25 mouse cellular contexts compared by ENCODE assay signal in genomic region chr11:99217248-99217986, GRCm38 (mm10). TPM values are rescaled to one million over a fixed set of nuclear protein-coding genes. Genes with fewer than 3 reads are reported as not detected.
DNase-seq lines count a peak whose midpoint lies in the region; ATAC-seq and TF ChIP-seq lines count a peak whose summit lies in the region.
"Had no signal": no experiment of that assay in that cellular context is flagged by ENCODE, and none has a peak within 500 bp of the region (broad histone marks: within the 10 kb centered on the region; RNA-seq: fewer than 3 reads in every experiment).

No protein-coding gene starts in this region.

- POLR2A ChIA-PET in Patski (lab: Charles Lee) = no interaction called here

- H3K9me3 ChIP-seq in heart, postnatal 0 days (replicated peaks; ENCODE audit: control insufficient read depth, low read length) = no peaks in the 10 kb centered on the region
- no peaks in the 10 kb centered on the region for H3K9me3 ChIP-seq in liver, embryonic 14.5 days (ENCODE audit: control insufficient read depth, low read length)
- H3K9me3 ChIP-seq in liver, embryonic 11.5 days (ENCODE audit: control insufficient read depth, low read length) = no peaks in the 10 kb centered on the region
- H3K9me3 ChIP-seq: forebrain, embryonic 10.5 days; heart, embryonic 13.5 days; hindbrain, embryonic 15.5 days; kidney, embryonic 15.5 days; midbrain, embryonic 15.5 days; neural tube, embryonic 13.5 days had no signal

- H3K27ac ChIP-seq in heart, postnatal 0 days (ENCODE audit: low read depth) = no peak overlapping the region
- no peak overlapping the region for H3K27ac ChIP-seq in liver, embryonic 14.5 days
- H3K27ac ChIP-seq in liver, embryonic 11.5 days (ENCODE audit: low read depth, low read length) = no peak overlapping the region
- H3K27ac ChIP-seq: forebrain, embryonic 10.5 days; hindbrain, embryonic 15.5 days; kidney, embryonic 15.5 days; midbrain, embryonic 15.5 days; neural tube, embryonic 13.5 days had no signal

- no peak for ATAC-seq in heart, postnatal 0 days (ENCODE audit: insufficient read depth, low read depth)
- no peak for ATAC-seq in liver, embryonic 14.5 days (ENCODE audit: insufficient read depth)
- ATAC-seq in liver, embryonic 11.5 days (replicated peaks; ENCODE audit: low FRiP score) = no peak
- ATAC-seq in Patski = no peak
- ATAC-seq: midbrain, embryonic 15.5 days had no signal

- H3K4me2 ChIP-seq in heart, postnatal 0 days (ENCODE audit: low read depth, low read length) = no peak overlapping the region
- H3K4me2 ChIP-seq in liver, embryonic 14.5 days (ENCODE audit: low read depth) = no peak overlapping the region
- H3K4me2 ChIP-seq in liver, embryonic 11.5 days = no peak overlapping the region
- H3K4me2 ChIP-seq: heart, embryonic 13.5 days; hindbrain, embryonic 15.5 days; kidney, embryonic 15.5 days; midbrain, embryonic 15.5 days; neural tube, embryonic 13.5 days had no signal

- H3K36me3 ChIP-seq in heart, postnatal 0 days (replicated peaks; ENCODE audit: control insufficient read depth, insufficient read depth, low read length) = peaks cover 91% of the 10 kb centered on the region
- peaks cover 79% of the 10 kb centered on the region for H3K36me3 ChIP-seq in liver, embryonic 14.5 days (replicated peaks; ENCODE audit: control insufficient read depth, insufficient read depth, low read depth)
- H3K36me3 ChIP-seq in liver, embryonic 11.5 days (ENCODE audit: control insufficient read depth, insufficient read depth, low read length) = peaks cover 64% of the 10 kb centered on the region

- TF ChIP-seq EP300 in heart, postnatal 0 days (IDR thresholded peaks at IDR 0.05; ENCODE audit: low read depth) = no peak
- TF ChIP-seq EP300 in liver, embryonic 14.5 days (IDR thresholded peaks at IDR 0.05; ENCODE audit: low read depth) = no peak

- H3K27me3 ChIP-seq in heart, postnatal 0 days (ENCODE audit: control insufficient read depth, insufficient read depth, low read length) = no peaks in the 10 kb centered on the region
- no peaks in the 10 kb centered on the region for H3K27me3 ChIP-seq in liver, embryonic 14.5 days (ENCODE audit: control insufficient read depth, insufficient read depth, low read length)
- no peaks in the 10 kb centered on the region for H3K27me3 ChIP-seq in liver, embryonic 11.5 days (replicated peaks; ENCODE audit: control insufficient read depth, insufficient read depth, low read length)
- no peaks in the 10 kb centered on the region for H3K27me3 ChIP-seq in Patski
- H3K27me3 ChIP-seq: heart, embryonic 13.5 days; hindbrain, embryonic 15.5 days; kidney, embryonic 15.5 days; midbrain, embryonic 15.5 days; neural tube, embryonic 13.5 days had no signal

- CTCF ChIA-PET in Patski (lab: Charles Lee) = no interaction called here

- no peak for DNase-seq in heart, postnatal 0 days (ENCODE audit: low spot score)
- no peak for DNase-seq in heart, postnatal 4 days
- DNase-seq in liver, embryonic 14.5 days (ENCODE audit: low read depth in 3 of 3, low spot score in 3 of 3) = no peak
- no peak for DNase-seq in liver, embryonic 11.5 days (ENCODE audit: low spot score)
- no peak for DNase-seq in Patski (ENCODE audit: low read depth, low spot score)
- peak; percentile 30 for DNase-seq in induced T-regulatory cell, adult 2 months (ENCODE audit: low read depth)
- no peak for DNase-seq in adrenal gland, adult 2 months
- DNase-seq: adrenal gland, adult 8-10 months; cerebellum, adult 18-20 months; cerebellum, postnatal 14 days; kidney, adult 11 months; lung, adult 18-20 months; lung, postnatal 14 days; right cerebral cortex, postnatal 4 days; thymus, postnatal 36 days had no signal

- H3K4me3 ChIP-seq in heart, postnatal 0 days (ENCODE audit: low read depth, low read length) = no peak overlapping the region
- H3K4me3 ChIP-seq in liver, embryonic 14.5 days (ENCODE audit: insufficient read depth in 1 of 2, low read depth in 2 of 2, low read length in 2 of 2) = no peak overlapping the region
- no peak overlapping the region for H3K4me3 ChIP-seq in liver, embryonic 11.5 days (ENCODE audit: low read depth, low read length)
- H3K4me3 ChIP-seq: forebrain, embryonic 10.5 days; heart, embryonic 13.5 days; hindbrain, embryonic 15.5 days; kidney, embryonic 15.5 days; midbrain, embryonic 15.5 days; myocyte; neural tube, embryonic 13.5 days had no signal

- 0 out of 2 replicates have a peak, but pooled peaks have one; percentile 7 for TF ChIP-seq CTCF in heart, postnatal 0 days (IDR thresholded peaks at IDR 0.05; ENCODE audit: low read depth)
- TF ChIP-seq CTCF in liver, embryonic 14.5 days (IDR thresholded peaks at IDR 0.05; ENCODE audit: low read depth) = 0 out of 2 replicates have a peak, but pooled peaks have one; percentile 16
- TF ChIP-seq CTCF in Patski (IDR thresholded peaks at IDR 0.05) = peak; percentile 38

- 0 out of 2 replicates have a peak, but pooled peaks cover 7% of the 10 kb centered on the region for H3K4me1 ChIP-seq in heart, postnatal 0 days (ENCODE audit: control insufficient read depth, insufficient read depth)
- H3K4me1 ChIP-seq in liver, embryonic 14.5 days (replicated peaks; ENCODE audit: control insufficient read depth in 2 of 2, insufficient read depth in 2 of 2, low read length in 1 of 2) = no peaks in the 10 kb centered on the region
- no peaks in the 10 kb centered on the region; the same call in 1 of the 2 replicates for H3K4me1 ChIP-seq in liver, embryonic 11.5 days (replicated peaks; ENCODE audit: control insufficient read depth, insufficient read depth, low read length)
- H3K4me1 ChIP-seq: forebrain, embryonic 10.5 days; hindbrain, embryonic 15.5 days; midbrain, embryonic 15.5 days had no signal

- no peak overlapping the region for H3K9ac ChIP-seq in heart, postnatal 0 days (replicated peaks; ENCODE audit: low read depth, low read length)
- no peak overlapping the region for H3K9ac ChIP-seq in liver, embryonic 14.5 days (replicated peaks)
- H3K9ac ChIP-seq in liver, embryonic 11.5 days (ENCODE audit: low read depth, low read length) = no peak overlapping the region
- H3K9ac ChIP-seq: heart, embryonic 13.5 days; hindbrain, embryonic 15.5 days; kidney, embryonic 15.5 days; midbrain, embryonic 15.5 days; neural tube, embryonic 13.5 days had no signal

- WGBS in heart, postnatal 0 days = 89% methylated on average over 7 of the region's 7 CpGs
- 82% methylated on average over 7 of the region's 7 CpGs for WGBS in liver, embryonic 14.5 days (ENCODE audit: insufficient replicate concordance)
- 88% methylated on average over 7 of the region's 7 CpGs for WGBS in liver, embryonic 11.5 days

- in situ Hi-C loops in Patski (cut with MboI; ENCODE audit: low pct_unique_long_range_greater_than_20kb) = no loop called here

RNA-seq across cellular contexts. Expression of gene Smarce1, which starts 13.4 kb away (rescaled TPM):
- 53.6 and 96.9 TPM in 2 replicates for total RNA-seq in heart, postnatal 0 days (2014; rRNA removed; ENCODE audit: low replicate concordance)
- 115 and 126 TPM in 2 replicates for polyA plus RNA-seq in heart, postnatal 0 days (2015; fragmentation: Nextera tagmentation; extraction: Ambion mirVana)
- 10 to 100 TPM; 92.8 to 99.8 TPM for total RNA-seq in heart, postnatal 4 days (2021)
- polyA plus RNA-seq in liver, embryonic 14.5 days (2012; rRNA removed) = 21.3 and 60.1 TPM in 2 replicates
- 53.5 and 58.8 TPM in 2 replicates for polyA plus RNA-seq in liver, embryonic 14.5 days (2014; fragmentation: Nextera tagmentation; extraction: Ambion mirVana)
- polyA plus RNA-seq in liver, embryonic 11.5 days (2014; fragmentation: Nextera tagmentation; extraction: Ambion mirVana) = 145 and 150 TPM in 2 replicates
- 135 TPM for polyA plus RNA-seq in Patski (2021)
- total RNA-seq in adrenal gland, adult 2 months (2021) = 10 to 100 TPM; 49.9 to 54.4 TPM
- 10.0 and 10.3 TPM in 2 replicates for polyA plus RNA-seq in adrenal gland, adult 2 months (2012; rRNA removed)

RNA-seq across cellular contexts. Expression of gene Krt222, which starts 26.5 kb away (rescaled TPM):
- total RNA-seq in heart, postnatal 0 days (2014; rRNA removed; ENCODE audit: low replicate concordance) = 4.5 and 5.7 TPM in 2 replicates
- polyA plus RNA-seq in heart, postnatal 0 days (2015; fragmentation: Nextera tagmentation; extraction: Ambion mirVana) = 6.9 and 7.9 TPM in 2 replicates
- total RNA-seq in heart, postnatal 4 days (2021) = 1 to 10 TPM; 7.5 to 8.2 TPM
- polyA plus RNA-seq in liver, embryonic 14.5 days (2012; rRNA removed) = 0.01 and 0.04 TPM in 2 replicates
- polyA plus RNA-seq in liver, embryonic 14.5 days (2014; fragmentation: Nextera tagmentation; extraction: Ambion mirVana) = 0.13 and 0.34 TPM in 2 replicates
- polyA plus RNA-seq in liver, embryonic 11.5 days (2014; fragmentation: Nextera tagmentation; extraction: Ambion mirVana) = 0.14 and 0.61 TPM in 2 replicates
- 0.14 TPM for polyA plus RNA-seq in Patski (2021)
- 1 to 10 TPM; 1.4 to 2.2 TPM for total RNA-seq in adrenal gland, adult 2 months (2021)
- polyA plus RNA-seq in adrenal gland, adult 2 months (2012; rRNA removed) = 0.07 and 0.09 TPM in 2 replicates
- total RNA-seq: megakaryocyte, adult 5-6 weeks had no signal
- polyA plus RNA-seq: C2C12; liver, adult 2 months had no signal
